Mouse (Mus musculus) Patski (cell line): ENCODE data around the gene Pip5kl1. TPM values are rescaled to one million over a fixed set of nuclear protein-coding genes. Genes with fewer than 3 reads are reported as not detected.

Experiments
- ATAC-seq: fragments of 100-300 bp; one replicate; pipeline ENCODE4 v1.8.0; 2021
- CTCF ChIA-PET: fragments of 350-600 bp; sonication (Branson Sonifier 250); formaldehyde crosslinking; loops from one replicate; lab custom pipeline; 2022; ENCODE audit warnings: inconsistent platforms; lab: Charles Lee
- POLR2A ChIA-PET: fragments of 350-600 bp; sonication (Branson Sonifier 250); formaldehyde crosslinking; loops from one replicate; lab custom pipeline; 2022; ENCODE audit warnings: antibody characterized with exemption, inconsistent platforms; lab: Charles Lee
- DNase-seq: peaks from one replicate; pipeline ENCODE4 v3.0.0-alpha.2; 2011; ENCODE audit warnings: low read depth, low spot score
- H3K27me3 ChIP-seq: fragments of 371-371 bp; one replicate; pipeline ENCODE4 v1.5.1; 2021
- CTCF ChIP-seq: fragments of 100-300 bp; IDR thresholded peaks from one replicate; pipeline ENCODE4 v1.5.1; 2021
- in situ Hi-C: fragments of 300-500 bp; cut with MboI; formaldehyde crosslinking; loops from 3 replicates; pipeline ENCODE4 v1.11.1; 2018; ENCODE audit warnings: low pct_unique_long_range_greater_than_20kb, mixed read lengths
- polyA plus RNA-seq: library from polyadenylated mRNA; unstranded; gene quantifications from one replicate; pipeline ENCODE4 v1.2.3, GENCODE M21; 2021

Gene Pip5kl1
- polyA plus RNA-seq, 1 experiment from 2014 or later: 0.47 TPM

DNA sequence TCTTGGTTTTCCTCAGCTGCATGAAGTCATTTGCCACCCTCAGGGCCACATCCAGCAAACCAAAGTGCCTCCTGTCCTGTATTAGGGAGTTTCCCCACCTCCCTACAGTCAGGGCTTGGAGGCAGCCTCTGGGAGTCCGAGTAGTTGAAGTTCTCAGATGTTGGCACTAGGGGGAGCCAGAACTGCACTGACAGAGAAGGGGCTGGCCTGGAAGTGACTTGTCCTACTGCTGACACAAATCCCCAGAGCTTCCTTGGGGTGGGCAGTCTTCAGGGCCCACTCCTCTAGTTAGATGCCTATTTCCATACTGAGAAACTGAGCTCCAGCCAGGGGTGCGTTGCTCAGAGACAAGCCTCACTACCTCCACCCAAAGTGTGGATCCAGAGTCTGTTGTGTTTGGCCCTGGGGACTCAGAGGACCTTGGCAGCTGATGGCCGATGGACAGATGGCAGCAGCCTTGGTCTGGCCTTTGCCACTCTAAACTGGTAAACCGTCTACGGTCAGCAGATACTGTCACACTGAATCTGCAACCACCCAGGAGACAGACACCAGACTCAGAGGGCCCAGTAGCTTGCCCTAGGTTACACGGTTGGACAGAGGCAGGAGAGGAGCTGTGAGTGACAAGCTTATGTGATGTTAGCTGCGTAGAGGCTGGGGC is 57.3 kb downstream of the Pip5kl1 start:
- H3K27me3 ChIP-seq: no peaks in the 10 kb centered on the region
- DNase-seq (peak; percentile 60), ATAC-seq (peak; percentile 27)
- TF ChIP-seq CTCF: no peak
- ChIA-PET POLR2A (interaction anchor here (0.8 to 0.9 kb wide), 3 partner anchors 24 to 61 kb away, joined by 3 read pairs; no protein-coding TSS in a partner anchor), CTCF (interaction anchor here (0.7 to 4.6 kb wide), 20 partner anchors 14 to 125 kb away, joined by 3 to 51 read pairs (median 5); partner anchors contain the start of genes Cdk9, Eng and Tor2a)
- in situ Hi-C loops: loop anchor here (5.0 kb wide), 1 partner anchor 55 kb away; no protein-coding TSS in a partner anchor

Other genes starting within 250 kb of the Pip5kl1 start
- 69.7 TPM for gene Ciz1, start 222.5 kb upstream of the Pip5kl1 start, polyA plus RNA-seq
- 18.0 TPM for gene Dnm1, start 221.5 kb upstream of the Pip5kl1 start, polyA plus RNA-seq
- 89.4 TPM for gene 1110008P14Rik, start 192.9 kb upstream of the Pip5kl1 start, polyA plus RNA-seq
- 98.7 TPM for gene Lcn2, start 186.5 kb upstream of the Pip5kl1 start, polyA plus RNA-seq
- gene Ptges2, start 178.9 kb upstream of the Pip5kl1 start, polyA plus RNA-seq: 53.1 TPM
- gene Naif1, start 124.3 kb upstream of the Pip5kl1 start, polyA plus RNA-seq: 5.9 TPM
- 18.5 TPM for gene Slc25a25, start 123.4 kb upstream of the Pip5kl1 start, polyA plus RNA-seq
- gene Fam102a, start 39.5 kb upstream of the Pip5kl1 start, polyA plus RNA-seq: 11.8 TPM
- gene Dpm2, start 3.9 kb upstream of the Pip5kl1 start, polyA plus RNA-seq: 59.3 TPM
- 0.08 TPM for gene 9430097D07Rik, start 887 bp downstream of the Pip5kl1 start, polyA plus RNA-seq
- 28.8 TPM for gene St6galnac4, start 12.3 kb downstream of the Pip5kl1 start, polyA plus RNA-seq
- 38.2 TPM for gene St6galnac6, start 24.9 kb downstream of the Pip5kl1 start, polyA plus RNA-seq
- 99.0 TPM for gene Ak1, start 47.0 kb downstream of the Pip5kl1 start, polyA plus RNA-seq
- gene Eng, start 71.8 kb downstream of the Pip5kl1 start, polyA plus RNA-seq: 1.5 TPM
- 28.9 TPM for gene Fpgs, start 129.3 kb downstream of the Pip5kl1 start, polyA plus RNA-seq
- 93.3 TPM for gene Cdk9, start 138.3 kb downstream of the Pip5kl1 start, polyA plus RNA-seq
- gene Sh2d3c, start 146.3 kb downstream of the Pip5kl1 start, polyA plus RNA-seq: 3.6 TPM
- not detected for gene 6330409D20Rik, start 166.2 kb downstream of the Pip5kl1 start, polyA plus RNA-seq
- gene Tor2a, start 182.4 kb downstream of the Pip5kl1 start, polyA plus RNA-seq: 66.0 TPM
- gene Ttc16, start 200.8 kb downstream of the Pip5kl1 start, polyA plus RNA-seq: 2.8 TPM
- 19.5 TPM for gene Ptrh1, start 201.0 kb downstream of the Pip5kl1 start, polyA plus RNA-seq
- gene Cfap157, start 209.6 kb downstream of the Pip5kl1 start, polyA plus RNA-seq: 1.8 TPM